Mouse (Mus musculus): ENCODE measurements around the gene Dennd4a.

DNA sequence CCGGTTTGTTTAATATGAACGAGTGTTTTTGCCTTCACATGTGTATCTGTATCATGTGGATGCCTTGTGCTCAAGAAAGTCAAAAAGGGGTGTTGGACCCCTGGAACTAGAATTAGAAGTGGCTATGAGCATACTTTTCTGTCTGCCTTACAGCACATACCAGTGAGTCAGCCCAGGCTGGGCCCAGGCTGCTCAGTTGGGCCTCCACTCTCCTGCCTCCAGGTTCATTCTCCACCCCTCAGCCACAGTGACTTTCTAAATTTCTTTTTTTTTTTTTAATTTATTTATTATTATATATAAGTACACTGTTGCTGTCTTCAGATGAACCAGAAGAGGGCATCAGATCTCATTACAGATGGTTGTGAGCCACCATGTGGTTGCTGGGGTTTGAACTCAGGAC, 128.7 kb downstream of the Dennd4a start:
- TF ChIP-seq CTCF (IDR thresholded peaks at IDR 0.05; ENCODE audit: extremely low read depth, insufficient read length, insufficient replicate concordance, low read depth, low read length), result no peak
- no peak for TF ChIP-seq POLR2A (IDR thresholded peaks at IDR 0.05; ENCODE audit: low read depth, low read length)
